Mouse (Mus musculus) liver, embryonic 14.5 days (tissue): Measurements from ENCODE around the gene Rufy3.

ENCODE experiments used
- CTCF ChIP-seq: IDR thresholded peaks from 2 replicates; pipeline ENCODE4 v1.5.1; 2016; ENCODE audit warnings: antibody characterized with exemption, low read depth, control low read depth
- EP300 ChIP-seq: IDR thresholded peaks from 2 replicates; pipeline ENCODE4 v1.6.1; 2016; ENCODE audit warnings: antibody characterized with exemption, low read depth

- TF ChIP-seq EP300 (no peak), CTCF (no peak)
These were observed 3.6 kb upstream of the Rufy3 start for GRCm38 (mm10) chr5:88561080-88561814.
